In genomic region chr13:12296701-12297100, GRCm38 (mm10) we compare ENCODE assay signal across 9 mouse cellular contexts. TPM values are rescaled to one million over a fixed set of nuclear protein-coding genes. Genes with fewer than 3 reads are reported as not detected.
A peak's percentile ranks its signal among the peaks of the same experiment; 100 is the strongest.
DNase-seq lines count a peak whose midpoint lies in the region; ATAC-seq and TF ChIP-seq lines count a peak whose summit lies in the region.
"Had no signal": no experiment of that assay in that cellular context is flagged by ENCODE, and none has a peak within 500 bp of the region (broad histone marks: within the 10 kb centered on the region; RNA-seq: fewer than 3 reads in every experiment).

No protein-coding gene starts in this region.

- H3K27ac ChIP-seq in forebrain, embryonic 16.5 days (ENCODE audit: low read length), result no peak overlapping the region
- H3K27ac ChIP-seq in forebrain, embryonic 11.5 days (ENCODE audit: low read depth, low read length), result no peak overlapping the region
- H3K27ac ChIP-seq in liver, postnatal 0 days (ENCODE audit: low read depth), result no peak overlapping the region
- H3K27ac ChIP-seq in liver, embryonic 12.5 days, result no peak overlapping the region
- H3K27ac ChIP-seq: neural tube, embryonic 12.5 days had no signal

- H3K9ac ChIP-seq in forebrain, embryonic 16.5 days (replicated peaks; ENCODE audit: low read depth, low read length), result no peak overlapping the region
- no peak overlapping the region for H3K9ac ChIP-seq in forebrain, embryonic 11.5 days (ENCODE audit: low read length)
- H3K9ac ChIP-seq in liver, postnatal 0 days (replicated peaks), result no peak overlapping the region
- no peak overlapping the region for H3K9ac ChIP-seq in liver, embryonic 12.5 days
- H3K9ac ChIP-seq: neural tube, embryonic 12.5 days had no signal

- no peaks in the 10 kb centered on the region for H3K9me3 ChIP-seq in forebrain, embryonic 16.5 days (ENCODE audit: control insufficient read depth, low read length)
- no peaks in the 10 kb centered on the region for H3K9me3 ChIP-seq in forebrain, embryonic 11.5 days (ENCODE audit: control insufficient read depth, low read length)
- H3K9me3 ChIP-seq in liver, postnatal 0 days (ENCODE audit: low read length), result no peaks in the 10 kb centered on the region
- H3K9me3 ChIP-seq in liver, embryonic 12.5 days (replicated peaks), result no peaks in the 10 kb centered on the region
- H3K9me3 ChIP-seq: neural tube, embryonic 12.5 days had no signal

- peak; percentile 54 for TF ChIP-seq CTCF in liver, postnatal 0 days (IDR thresholded peaks at IDR 0.05; ENCODE audit: low read depth)

- H3K4me2 ChIP-seq in forebrain, embryonic 16.5 days (ENCODE audit: low read length), result no peak overlapping the region
- no peak overlapping the region for H3K4me2 ChIP-seq in forebrain, embryonic 11.5 days (ENCODE audit: low read depth, low read length, severe bottlenecking)
- no peak overlapping the region for H3K4me2 ChIP-seq in liver, postnatal 0 days (ENCODE audit: low read depth, low read length)
- no peak overlapping the region for H3K4me2 ChIP-seq in liver, embryonic 12.5 days
- H3K4me2 ChIP-seq: neural tube, embryonic 12.5 days had no signal

- no peak for TF ChIP-seq EP300 in liver, postnatal 0 days (IDR thresholded peaks at IDR 0.05; ENCODE audit: low read depth)

- no peaks in the 10 kb centered on the region for H3K36me3 ChIP-seq in forebrain, embryonic 16.5 days (ENCODE audit: control insufficient read depth, insufficient read depth)
- no peaks in the 10 kb centered on the region for H3K36me3 ChIP-seq in forebrain, embryonic 11.5 days (ENCODE audit: control insufficient read depth, insufficient read depth, low read length)
- H3K36me3 ChIP-seq in liver, postnatal 0 days (replicated peaks; ENCODE audit: insufficient read depth, low read length), result no peaks in the 10 kb centered on the region
- H3K36me3 ChIP-seq in liver, embryonic 12.5 days, result no peaks in the 10 kb centered on the region
- H3K36me3 ChIP-seq: neural tube, embryonic 12.5 days had no signal

- no peak for DNase-seq in forebrain, embryonic 11.5 days (ENCODE audit: low spot score)
- no peak for DNase-seq in liver, postnatal 0 days
- DNase-seq in adrenal gland, postnatal 14 days, result peak; percentile 54
- peak; percentile 69 for DNase-seq in layer of hippocampus, adult 11-12 months (ENCODE audit: low spot score)
- DNase-seq in cerebellum, adult 8-10 months, result no peak

- no peak overlapping the region for H3K4me3 ChIP-seq in forebrain, embryonic 16.5 days (replicated peaks; ENCODE audit: low read length)
- no peak overlapping the region for H3K4me3 ChIP-seq in forebrain, embryonic 11.5 days (ENCODE audit: low read depth, low read length)
- H3K4me3 ChIP-seq in liver, postnatal 0 days (ENCODE audit: low read depth, low read length), result no peak overlapping the region
- H3K4me3 ChIP-seq in liver, embryonic 12.5 days, result no peak overlapping the region
- H3K4me3 ChIP-seq: neural tube, embryonic 12.5 days had no signal

- no peaks in the 10 kb centered on the region for H3K27me3 ChIP-seq in forebrain, embryonic 16.5 days (replicated peaks; ENCODE audit: control insufficient read depth, insufficient read depth, low read length)
- no peaks in the 10 kb centered on the region for H3K27me3 ChIP-seq in forebrain, embryonic 11.5 days (ENCODE audit: control insufficient read depth, insufficient read depth, low read length)
- no peaks in the 10 kb centered on the region for H3K27me3 ChIP-seq in liver, postnatal 0 days (ENCODE audit: insufficient read depth, low read length)
- H3K27me3 ChIP-seq in liver, embryonic 12.5 days (replicated peaks), result no peaks in the 10 kb centered on the region
- H3K27me3 ChIP-seq: neural tube, embryonic 12.5 days had no signal

- whole genome bisulfite sequencing in forebrain, embryonic 16.5 days, result 92% methylated on average over 3 of the region's 3 CpGs
- 86% methylated on average over 3 of the region's 3 CpGs for WGBS in forebrain, embryonic 11.5 days
- WGBS in liver, postnatal 0 days (ENCODE audit: insufficient replicate concordance), result 79% methylated on average over 3 of the region's 3 CpGs
- WGBS in liver, embryonic 12.5 days (ENCODE audit: insufficient replicate concordance), result 70% methylated on average over 3 of the region's 3 CpGs

- ATAC-seq in forebrain, embryonic 16.5 days, result peak; percentile 70
- ATAC-seq in forebrain, embryonic 11.5 days (replicated peaks; ENCODE audit: low FRiP score), result no peak
- no peak for ATAC-seq in liver, postnatal 0 days
- no peak for ATAC-seq in liver, embryonic 12.5 days
- ATAC-seq in monocyte, adult 5-6 weeks (replicated peaks; ENCODE audit: insufficient number of reproducible peaks, low FRiP score, low TSS enrichment, poor library complexity, severe bottlenecking), result no peak

- no peaks in the 10 kb centered on the region for H3K4me1 ChIP-seq in forebrain, embryonic 16.5 days (replicated peaks; ENCODE audit: control insufficient read depth, insufficient read depth, low read length)
- no peaks in the 10 kb centered on the region; the same call in 1 of the 2 replicates for H3K4me1 ChIP-seq in forebrain, embryonic 11.5 days (replicated peaks; ENCODE audit: control insufficient read depth, insufficient read depth, low read length)
- H3K4me1 ChIP-seq in liver, postnatal 0 days (ENCODE audit: insufficient read depth), result no peaks in the 10 kb centered on the region
- H3K4me1 ChIP-seq in liver, embryonic 12.5 days, result no peaks in the 10 kb centered on the region
- H3K4me1 ChIP-seq: neural tube, embryonic 12.5 days had no signal

RNA-seq across cellular contexts. Expression of gene Mtr, which starts 38.8 kb away (rescaled TPM):
- 5.3 and 5.8 TPM in 2 replicates for polyA plus RNA-seq in forebrain, embryonic 16.5 days (2015; fragmentation: Nextera tagmentation; extraction: Ambion mirVana)
- 16.1 and 16.3 TPM in 2 replicates for polyA plus RNA-seq in forebrain, embryonic 11.5 days (2014; fragmentation: Nextera tagmentation; extraction: Ambion mirVana)
- 3.2 and 4.1 TPM in 2 replicates for polyA plus RNA-seq in liver, postnatal 0 days (2015; fragmentation: Nextera tagmentation; extraction: Ambion mirVana)
- 14.1 and 16.6 TPM in 2 replicates for polyA plus RNA-seq in liver, embryonic 12.5 days (2016; fragmentation: Nextera tagmentation; extraction: Ambion mirVana)
- 22.3 and 26.2 TPM in 2 replicates for total RNA-seq in adrenal gland, postnatal 14 days (2021)
- total RNA-seq in monocyte, adult 5-6 weeks (2017), result 16.8 to 29.9 TPM (median 18.6 TPM) in 3 replicates

RNA-seq across cellular contexts. Expression of gene Actn2, which starts 43.9 kb away (rescaled TPM):
- 4.2 and 4.6 TPM in 2 replicates for polyA plus RNA-seq in forebrain, embryonic 16.5 days (2015; fragmentation: Nextera tagmentation; extraction: Ambion mirVana)
- 0.41 and 0.65 TPM in 2 replicates for polyA plus RNA-seq in forebrain, embryonic 11.5 days (2014; fragmentation: Nextera tagmentation; extraction: Ambion mirVana)
- 1.1 and 12.2 TPM in 2 replicates for polyA plus RNA-seq in liver, postnatal 0 days (2015; fragmentation: Nextera tagmentation; extraction: Ambion mirVana)
- 1.7 and 4.0 TPM in 2 replicates for polyA plus RNA-seq in liver, embryonic 12.5 days (2016; fragmentation: Nextera tagmentation; extraction: Ambion mirVana)
- 8.2 and 8.3 TPM in 2 replicates for total RNA-seq in adrenal gland, postnatal 14 days (2021)
- total RNA-seq in monocyte, adult 5-6 weeks (2017), result 0.19 TPM in 1 of 3 replicates, not detected in the others

Comparison
In these comparisons a context has a peak if more than half of its experiments do, and no peak if none do; other contexts are left out.
1. DNase-seq: peak in adrenal gland, postnatal 14 days (single experiment) and layer of hippocampus, adult 11-12 months (single experiment); none in forebrain, embryonic 11.5 days (single experiment), liver, postnatal 0 days (single experiment) and cerebellum, adult 8-10 months (single experiment).